Mouse (Mus musculus) hindbrain, embryonic 11.5 days (tissue): ENCODE measurements at regions not wholly inside any gene's neighbourhood (a gene's known extent, or its start where the extent isn't known, plus 50 kb on each side); places are given as distances from the start of the nearest gene placed in this dataset.

Experiments used
- ATAC-seq: fragments of 200-750 bp; cut with Nextera tagmentation; 2 replicates; pipeline ENCODE4 v1.8.0; 2017; ENCODE audit warnings: mild to moderate bottlenecking, moderate TSS enrichment, moderate library complexity; ENCODE audit not compliant: low FRiP score
- DNase-seq: peaks from one replicate; pipeline ENCODE4 v3.0.0-alpha.2; 2015; ENCODE audit warnings: low spot score
- H3K27ac ChIP-seq: fragments of 300-500 bp; sonication (generic); 2 replicates; pipeline ENCODE4 v1.5.1; 2014; ENCODE audit warnings: mild to moderate bottlenecking, low read depth, low read length
- H3K27me3 ChIP-seq: fragments of 300-500 bp; sonication (generic); 2 replicates; pipeline ENCODE4 v1.6.1; 2014; ENCODE audit warnings: mild to moderate bottlenecking, low read length, moderate library complexity, mixed read lengths; ENCODE audit not compliant: control insufficient read depth, insufficient read depth
- H3K36me3 ChIP-seq: fragments of 300-500 bp; sonication (generic); 2 replicates; pipeline ENCODE4 v1.6.1; 2014; ENCODE audit warnings: mild to moderate bottlenecking, low read length, moderate library complexity, mixed read lengths; ENCODE audit not compliant: control insufficient read depth, insufficient read depth
- H3K4me1 ChIP-seq: fragments of 300-500 bp; sonication (generic); replicated peaks from 2 replicates; pipeline ENCODE4 v1.6.1; 2014; ENCODE audit warnings: low read length, mixed read lengths; ENCODE audit not compliant: control insufficient read depth, insufficient read depth
- H3K4me2 ChIP-seq: fragments of 300-500 bp; sonication (generic); replicated peaks from 2 replicates; pipeline ENCODE4 v1.6.1; 2014; ENCODE audit warnings: mild to moderate bottlenecking, low read depth, low read length
- H3K4me3 ChIP-seq: fragments of 300-500 bp; sonication (generic); 2 replicates; pipeline ENCODE4 v1.5.1; 2014; ENCODE audit warnings: low read depth, low read length
- H3K9ac ChIP-seq: fragments of 300-500 bp; sonication (generic); 2 replicates; pipeline ENCODE4 v1.6.1; 2014; ENCODE audit warnings: low read depth, low read length
- H3K9me3 ChIP-seq: fragments of 300-500 bp; sonication (generic); 2 replicates; pipeline ENCODE4 v1.6.1; 2016; ENCODE audit warnings: low read length; ENCODE audit not compliant: control insufficient read depth
- WGBS: fragments of 180-500 bp; shearing (Covaris S2); extraction: QIAGEN DNeasy Blood & Tissue Kit; methylation state at CpG from one replicate; pipeline ENCODE4 v1.1.7; 2014; 5-methylcytosine and 5-hydroxymethylcytosine counted together

DNA sequence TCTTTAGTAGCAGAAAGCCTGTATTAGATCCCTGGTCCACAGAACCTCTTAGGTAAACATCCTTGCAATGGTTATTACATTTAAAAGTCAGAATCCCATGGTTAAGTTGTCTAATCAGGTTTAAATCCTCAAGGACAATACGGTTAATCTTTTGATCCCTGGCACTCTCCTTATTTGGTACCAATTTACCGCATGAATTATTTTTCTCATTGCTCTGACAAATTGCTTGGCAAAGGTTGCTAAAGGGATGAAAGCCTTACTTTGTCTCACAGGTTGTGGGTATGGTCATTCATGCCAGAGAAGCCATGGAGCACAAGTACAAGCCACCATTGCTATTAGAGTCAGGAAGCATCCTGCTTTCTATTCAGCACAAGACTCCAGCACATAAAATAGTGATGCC lies 765.0 kb downstream of the Cdh9 start:
- WGBS = 87% methylated on average over 2 of the region's 2 CpGs
- Histone ChIP-seq H3K27ac (no peak overlapping the region), H3K27me3 (no peaks in the 10 kb centered on the region), H3K9me3 (no peaks in the 10 kb centered on the region), H3K36me3 (no peaks in the 10 kb centered on the region), H3K4me1 (no peaks in the 10 kb centered on the region), H3K9ac (no peak overlapping the region), H3K4me3 (no peak overlapping the region), H3K4me2 (no peak overlapping the region)
- ATAC-seq (no peak), DNase-seq (no peak)
